Mouse (Mus musculus): Measurements from ENCODE around the gene Kcng4.

GRCm38 (mm10) chr8:119616358-119616757 lies 19.1 kb downstream of the Kcng4 start:
- no peak for TF ChIP-seq POLR2A (IDR thresholded peaks at IDR 0.05; ENCODE audit: insufficient read depth, low read depth, low read length)
- TF ChIP-seq CTCF (IDR thresholded peaks at IDR 0.05; ENCODE audit: insufficient read depth, low read depth, low read length): no peak
